Mouse (Mus musculus) retina, postnatal 7 days (tissue): ENCODE data around the gene Cntnap1.
A peak's percentile ranks its signal among the peaks of the same experiment; 100 is the strongest.

ENCODE experiments used
- DNase-seq: peaks from one replicate; pipeline ENCODE4 v3.0.0-alpha.2; 2012; ENCODE audit warnings: low read depth, low spot score

Cntnap1 gene

GRCm38 (mm10) chr11:101170811-101171610, 688 bp downstream of the Cntnap1 start, which contains the start of gene Plekhh3:
Gene Plekhh3, minus strand, starts transcription at chr11:101171351.
- DNase-seq, result peak; percentile 94

GRCm38 (mm10) chr11:101171721-101172433, 1.6 kb downstream of the Cntnap1 start:
- no peak for DNase-seq

GRCm38 (mm10) chr11:101172434-101172815, 2.1 kb downstream of the Cntnap1 start:
- DNase-seq, result no peak

GRCm38 (mm10) chr11:101173112-101173511, 2.8 kb downstream of the Cntnap1 start:
- no peak for DNase-seq

- peak; percentile 79 for DNase-seq
These were observed 3.5 kb downstream of the Cntnap1 start for GRCm38 (mm10) chr11:101173631-101174388.

- no peak for DNase-seq
These were observed 4.0 kb downstream of the Cntnap1 start for GRCm38 (mm10) chr11:101174389-101174745.

- no peak for DNase-seq
These were observed 4.7 kb downstream of the Cntnap1 start, which contains the start of gene Ccr10 for GRCm38 (mm10) chr11:101174851-101175628. Gene Ccr10, minus strand, starts transcription at chr11:101175443.

- no peak for DNase-seq
These were observed 5.4 kb downstream of the Cntnap1 start for GRCm38 (mm10) chr11:101175636-101176116.

GRCm38 (mm10) chr11:101176117-101176691, 5.9 kb downstream of the Cntnap1 start:
- DNase-seq, result no peak

GRCm38 (mm10) chr11:101176933-101177773, 6.8 kb downstream of the Cntnap1 start:
- DNase-seq, result no peak

- no peak for DNase-seq
These were observed 8.0 kb downstream of the Cntnap1 start for GRCm38 (mm10) chr11:101178061-101179058.

GRCm38 (mm10) chr11:101179306-101179705, 9.0 kb downstream of the Cntnap1 start:
- DNase-seq, result no peak

GRCm38 (mm10) chr11:101180261-101180660, 9.9 kb downstream of the Cntnap1 start:
- no peak for DNase-seq

- no peak for DNase-seq
These were observed 10.8 kb downstream of the Cntnap1 start for GRCm38 (mm10) chr11:101180846-101181740.

- DNase-seq, result no peak
These were observed 11.6 kb downstream of the Cntnap1 start for GRCm38 (mm10) chr11:101181961-101182360.

- DNase-seq, result no peak
These were observed 12.6 kb downstream of the Cntnap1 start for GRCm38 (mm10) chr11:101182771-101183517.

GRCm38 (mm10) chr11:101184984-101185383, 14.7 kb downstream of the Cntnap1 start:
- no peak for DNase-seq
